Mouse (Mus musculus): ENCODE results near the gene Vamp2.
A peak's percentile ranks its signal among the peaks of the same experiment; 100 is the strongest.

Vamp2 gene

DNA sequence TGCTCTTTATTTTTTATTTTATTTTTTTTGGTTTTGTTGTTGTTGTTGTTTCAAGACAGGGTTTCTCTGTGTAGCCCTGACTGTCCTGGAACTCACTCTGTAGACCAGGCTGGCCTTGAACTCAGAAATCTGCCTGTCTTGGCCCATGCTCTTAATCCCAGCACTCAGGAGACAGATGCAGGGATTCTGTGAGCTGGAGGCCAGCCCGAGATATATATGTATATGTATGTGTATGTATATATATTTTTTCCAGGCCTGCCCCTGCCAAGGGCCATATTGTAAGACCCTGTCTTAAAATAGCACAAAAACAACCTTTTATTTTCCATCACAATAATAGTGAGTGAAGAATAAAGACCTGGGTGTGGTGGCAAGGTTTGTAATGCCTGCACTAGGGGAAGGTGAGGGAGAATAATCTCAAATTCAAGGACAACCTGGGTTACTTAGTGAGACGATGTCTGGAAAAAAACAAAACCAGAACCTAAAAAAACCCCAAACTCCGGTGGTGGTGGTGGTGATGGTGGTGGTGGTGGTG lies 22.8 kb upstream of the Vamp2 start:
- no peak for DNase-seq

- DNase-seq = peak; percentile 69
Observed at GRCm38 (mm10) chr11:69066163-69066861, 22.0 kb upstream of the Vamp2 start.

DNA sequence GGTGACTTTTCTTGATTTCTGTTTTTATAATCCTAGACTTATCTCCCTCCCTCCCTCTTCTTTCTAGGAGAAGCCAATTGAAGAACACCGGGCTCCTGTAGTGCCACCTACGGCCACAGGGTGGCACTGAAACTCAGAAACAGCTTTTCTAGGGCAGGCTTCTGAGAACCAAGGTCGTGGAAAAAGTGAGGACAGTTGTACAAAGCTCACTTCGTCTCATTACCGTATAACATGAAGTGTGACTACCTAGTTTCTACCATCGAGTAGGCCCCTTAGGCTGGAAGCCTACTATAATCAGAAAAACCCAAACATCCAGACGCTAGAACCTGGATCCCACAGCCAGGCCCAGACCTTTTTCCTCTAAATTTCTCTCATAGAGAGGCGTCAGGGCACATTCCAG lies 21.3 kb upstream of the Vamp2 start:
- DNase-seq = peak; percentile 96

DNA sequence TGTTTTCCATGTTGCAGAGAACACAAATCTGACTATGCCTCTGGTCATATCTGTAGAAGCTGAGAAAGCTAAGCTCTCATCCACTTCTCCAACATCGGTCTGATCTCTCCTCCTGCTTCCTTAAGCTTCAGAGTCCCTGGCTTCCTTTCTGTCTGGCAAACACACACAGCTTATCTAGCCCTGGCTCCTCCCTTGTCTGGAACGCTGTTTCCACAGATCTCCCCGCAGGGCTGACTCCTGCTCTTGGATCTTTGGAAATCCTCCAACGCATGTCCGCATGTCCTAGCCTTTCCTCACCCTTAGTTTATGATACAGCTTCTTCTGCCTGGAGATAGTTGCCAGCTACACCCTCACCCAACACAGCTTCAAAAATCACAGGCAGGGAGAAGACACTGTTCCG lies 20.7 kb upstream of the Vamp2 start:
- peak; percentile 55 for DNase-seq

DNA sequence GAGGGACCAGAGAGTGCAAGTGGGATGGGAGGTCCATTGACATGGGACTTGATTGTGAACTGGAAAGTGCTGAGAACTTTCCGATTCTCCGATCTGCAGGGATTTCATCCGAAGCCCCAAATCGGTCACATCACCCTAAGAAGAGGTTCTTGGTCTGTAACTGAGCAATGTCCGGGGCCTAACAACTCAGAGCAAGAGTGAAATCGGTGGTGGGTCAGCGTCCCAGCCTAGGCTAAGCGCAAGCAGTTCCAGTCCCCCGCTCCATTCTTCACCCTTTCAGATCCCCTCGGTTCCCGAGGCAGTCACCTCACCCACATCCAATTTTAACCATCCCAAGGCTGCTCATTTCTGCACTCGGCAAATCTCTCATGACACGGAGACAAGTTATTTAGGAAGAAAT lies 18.2 kb upstream of the Vamp2 start:
- DNase-seq = peak; percentile 25

DNA sequence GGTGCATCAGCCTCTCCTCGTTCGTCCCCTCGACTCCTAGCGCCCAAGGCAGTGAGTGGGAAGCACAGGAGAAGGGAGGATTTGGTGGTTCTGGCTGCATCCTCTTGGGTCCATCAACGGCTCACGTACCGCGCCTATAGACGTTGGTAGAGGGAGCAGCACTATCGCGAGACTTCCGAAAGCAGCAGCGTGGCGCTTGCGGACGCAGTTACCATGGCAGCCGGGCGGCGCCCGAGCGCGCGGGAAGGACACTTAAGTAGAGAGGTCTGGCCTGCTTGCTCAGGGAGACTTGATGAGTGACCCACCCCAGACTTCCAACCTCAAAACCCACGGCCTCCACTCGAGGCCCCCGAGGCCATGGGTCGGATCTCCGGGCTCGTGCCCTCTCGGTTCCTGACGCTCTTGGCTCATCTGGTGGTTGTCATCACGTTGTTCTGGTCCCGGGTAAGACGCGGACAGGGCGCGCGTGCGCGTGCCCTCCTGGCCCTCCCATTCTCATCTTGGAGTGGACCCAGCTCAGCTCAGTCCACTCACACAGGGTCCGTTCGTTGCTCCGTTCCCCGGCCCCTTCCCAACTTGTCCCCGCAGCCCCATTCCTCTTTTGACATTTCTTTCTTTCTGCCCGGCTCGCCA lies 17.6 kb upstream of the Vamp2 start, which contains the start of gene Tmem107:
Tmem107 (plus strand) TSS at position 217 of the 633 bp plus-strand sequence.
- DNase-seq = peak; percentile 97

GRCm38 (mm10) chr11:69071262-69071661 lies 17.0 kb upstream of the Vamp2 start:
- no peak for DNase-seq

DNA sequence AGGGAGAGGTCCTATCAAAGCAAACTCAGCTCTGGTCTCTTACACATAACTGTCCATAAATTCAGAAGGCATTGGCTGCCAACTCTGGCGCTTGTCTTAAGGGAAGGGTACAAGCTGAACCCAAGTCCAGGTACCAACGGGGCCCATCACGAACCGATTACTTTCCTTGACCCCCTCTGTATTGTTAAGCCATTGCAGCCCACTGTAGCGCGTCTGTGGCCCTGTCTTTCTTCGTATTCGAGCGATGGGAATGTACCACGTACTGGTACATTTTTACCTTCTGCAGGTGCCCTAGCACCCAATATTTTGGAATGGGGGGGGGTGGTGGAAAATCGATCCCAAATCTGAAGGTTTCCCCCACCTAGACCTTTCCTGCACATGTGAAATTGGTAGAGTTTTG lies 16.1 kb upstream of the Vamp2 start:
- DNase-seq = no peak

GRCm38 (mm10) chr11:69072666-69073064 lies 15.6 kb upstream of the Vamp2 start:
- DNase-seq = no peak

DNA sequence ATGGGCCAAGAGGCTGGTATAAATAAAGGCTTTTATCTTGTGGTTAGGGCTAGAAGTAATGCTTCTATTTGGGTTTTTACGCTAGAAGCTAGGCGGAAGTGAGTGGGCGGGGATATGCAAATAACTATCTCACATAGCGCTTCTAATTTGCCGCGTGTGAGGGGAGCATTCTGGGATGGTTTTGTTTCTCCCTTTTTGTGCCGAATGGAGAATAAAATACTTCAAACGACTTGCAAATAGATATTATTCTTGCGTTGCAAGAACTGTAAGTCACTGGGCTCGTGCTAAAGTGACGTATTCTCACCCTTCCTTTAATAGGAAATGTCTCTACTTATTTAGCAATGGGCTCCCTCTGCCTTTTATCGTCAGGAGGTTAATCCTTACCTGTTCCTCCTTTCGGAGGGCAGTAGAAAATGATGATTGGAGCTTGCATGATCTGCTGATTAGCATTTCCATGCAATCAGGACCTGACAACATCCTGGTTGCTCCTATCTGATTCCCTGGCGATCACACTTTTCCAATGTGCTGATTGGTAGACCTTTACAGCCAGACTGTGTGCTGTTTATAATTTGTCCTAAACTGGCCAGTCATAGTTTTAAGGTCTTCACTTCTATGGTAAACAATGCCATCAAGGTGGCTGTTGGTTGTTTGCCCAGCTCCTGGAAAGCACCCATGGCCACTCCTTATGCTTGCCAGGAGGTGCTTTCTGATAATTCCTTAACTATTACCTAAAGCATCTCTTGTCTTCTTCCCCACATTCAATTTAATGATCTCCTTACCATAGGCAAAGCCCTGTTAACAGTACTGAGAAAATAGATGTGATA lies 15.0 kb upstream of the Vamp2 start:
- DNase-seq = peak; percentile 96

DNA sequence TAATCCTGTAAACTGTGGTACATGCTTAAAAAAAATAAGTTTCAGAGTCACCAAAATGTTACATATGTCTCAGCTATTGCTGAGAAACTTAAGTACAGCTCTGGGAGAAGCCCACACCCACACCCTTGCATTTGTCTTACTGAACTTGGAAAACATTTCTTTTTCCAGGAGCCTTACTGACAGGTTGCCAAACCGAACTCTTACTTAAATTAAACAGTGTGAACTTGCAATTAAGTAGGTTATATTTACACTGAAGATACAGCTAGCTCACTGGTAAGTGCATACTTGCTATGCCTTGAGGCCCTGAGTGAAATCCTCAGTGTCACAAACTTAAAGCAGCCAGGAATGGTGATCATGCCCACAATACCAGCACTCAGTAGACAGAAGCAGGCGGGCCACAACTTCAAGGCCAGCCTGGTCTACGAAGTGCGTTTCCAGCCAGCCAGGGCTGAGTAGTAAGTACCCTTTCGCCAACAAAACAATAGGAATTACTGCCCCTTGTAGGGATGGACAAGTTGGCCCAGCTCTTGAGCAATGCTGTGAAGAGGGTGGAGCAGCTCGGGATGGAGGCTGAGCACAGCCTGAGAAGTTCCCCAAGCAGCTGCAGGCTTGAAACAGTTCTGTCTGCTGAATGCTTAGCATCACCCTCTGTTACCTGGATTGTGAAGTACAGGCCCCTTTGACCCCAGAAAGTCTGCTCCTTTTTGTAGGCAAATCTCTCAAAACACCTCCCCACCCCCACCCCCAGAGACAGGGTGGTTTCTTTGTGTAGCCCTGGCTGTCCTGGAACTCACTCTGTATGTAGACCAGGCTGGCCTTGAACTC lies 14.1 kb upstream of the Vamp2 start:
- DNase-seq = no peak

DNA sequence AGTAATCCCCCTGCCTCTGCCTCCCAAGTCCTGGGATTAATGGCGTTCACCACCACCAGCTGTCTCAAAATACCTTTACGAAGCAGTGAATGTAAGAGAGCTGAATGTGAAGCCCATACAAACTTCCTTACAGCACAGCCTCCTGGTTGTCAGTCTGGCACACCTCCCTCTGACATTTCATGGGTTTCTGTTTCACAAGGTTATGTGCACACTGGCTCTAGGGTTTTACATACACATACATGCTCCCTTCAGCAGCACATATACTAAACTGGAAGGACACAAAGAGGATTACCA lies 13.6 kb upstream of the Vamp2 start:
- no peak for DNase-seq

GRCm38 (mm10) chr11:69075764-69076479 lies 12.4 kb upstream of the Vamp2 start:
- no peak for DNase-seq

DNA sequence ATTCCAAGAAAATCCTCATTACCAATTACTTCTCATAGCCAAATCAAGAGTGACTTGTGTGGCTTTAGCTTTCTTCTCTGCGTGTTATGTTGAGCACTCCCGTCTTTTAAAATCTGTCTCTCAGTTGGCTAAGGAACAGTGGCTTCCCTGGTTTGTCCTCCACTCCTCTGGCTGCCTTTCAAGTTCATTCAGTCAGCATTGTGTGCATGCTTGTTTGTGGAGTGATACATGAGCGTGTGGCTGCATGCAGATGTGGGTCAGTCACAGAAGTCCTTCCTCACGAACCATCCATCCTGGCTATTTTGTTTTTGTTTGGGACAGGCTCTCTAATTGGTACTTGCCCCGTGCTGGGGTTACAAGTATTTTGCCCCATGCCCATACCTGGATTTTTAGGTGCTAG lies 11.7 kb upstream of the Vamp2 start:
- no peak for DNase-seq

- no peak for DNase-seq
Observed at GRCm38 (mm10) chr11:69077316-69077715, 11.0 kb upstream of the Vamp2 start.

DNA sequence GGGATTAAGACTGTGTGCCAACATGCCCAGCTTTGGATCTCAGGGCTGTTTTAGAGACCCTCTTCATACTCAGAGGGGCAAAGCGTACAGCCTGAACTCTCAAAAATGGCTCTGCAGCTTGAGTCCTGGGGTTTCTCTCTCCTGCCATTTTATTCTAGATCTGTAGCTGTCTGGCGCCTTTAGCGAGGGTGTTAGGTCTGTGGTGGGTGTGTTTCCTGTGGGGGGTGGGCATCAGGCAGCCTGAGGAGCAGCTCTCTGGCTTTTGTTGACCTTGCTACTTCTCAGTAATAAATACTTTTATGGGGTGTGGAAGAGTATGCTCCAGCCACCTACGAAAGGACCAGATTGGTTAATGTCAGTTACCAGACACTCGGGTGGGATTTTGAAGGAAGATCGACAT lies 10.2 kb upstream of the Vamp2 start:
- no peak for DNase-seq

GRCm38 (mm10) chr11:69078805-69079438 lies 9.4 kb upstream of the Vamp2 start:
- DNase-seq = peak; percentile 66

DNA sequence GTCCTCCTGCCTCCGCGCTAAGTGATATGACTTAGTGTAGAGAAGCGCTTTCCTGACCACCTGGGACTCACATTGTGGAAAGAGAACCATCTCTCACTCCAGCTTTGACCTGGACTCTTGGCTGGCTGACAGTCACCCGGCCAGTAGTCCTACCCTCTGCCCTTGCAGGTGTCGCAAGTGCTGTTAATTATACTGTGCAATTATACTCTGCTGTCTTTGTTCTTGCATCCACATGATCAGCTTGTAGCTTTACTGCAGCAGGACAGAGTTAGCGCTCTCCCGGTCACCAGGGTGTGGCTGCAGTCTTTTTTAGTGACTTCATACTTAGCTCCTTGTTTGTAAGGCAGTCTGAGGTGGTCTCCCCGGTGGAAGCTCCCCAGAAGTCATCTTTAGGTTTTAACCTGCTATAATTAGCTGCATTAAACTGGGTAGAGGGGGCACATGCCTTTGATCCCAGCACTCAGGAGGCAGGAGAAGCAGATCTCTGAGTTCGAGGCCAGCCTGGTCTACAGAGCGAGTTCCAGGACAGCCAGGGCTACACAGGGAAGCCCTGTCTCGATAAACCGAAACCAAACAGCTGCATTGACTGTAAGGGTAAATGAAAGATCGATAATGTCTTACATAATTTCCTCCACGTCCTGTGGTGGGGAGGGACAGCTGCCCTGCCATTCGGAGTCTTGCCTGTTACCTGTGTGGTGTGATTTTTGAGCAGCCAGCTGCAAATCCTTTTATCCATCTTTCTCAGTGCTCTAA lies 8.0 kb upstream of the Vamp2 start:
- no peak for DNase-seq

- no peak for DNase-seq
Observed at GRCm38 (mm10) chr11:69080855-69081222, 7.5 kb upstream of the Vamp2 start.

- no peak for DNase-seq
Observed at GRCm38 (mm10) chr11:69081613-69082012, 6.7 kb upstream of the Vamp2 start.

- no peak for DNase-seq
Observed at GRCm38 (mm10) chr11:69085608-69086007, 2.7 kb upstream of the Vamp2 start.
